Mouse (Mus musculus): ENCODE measurements around the gene Srf.

DNA sequence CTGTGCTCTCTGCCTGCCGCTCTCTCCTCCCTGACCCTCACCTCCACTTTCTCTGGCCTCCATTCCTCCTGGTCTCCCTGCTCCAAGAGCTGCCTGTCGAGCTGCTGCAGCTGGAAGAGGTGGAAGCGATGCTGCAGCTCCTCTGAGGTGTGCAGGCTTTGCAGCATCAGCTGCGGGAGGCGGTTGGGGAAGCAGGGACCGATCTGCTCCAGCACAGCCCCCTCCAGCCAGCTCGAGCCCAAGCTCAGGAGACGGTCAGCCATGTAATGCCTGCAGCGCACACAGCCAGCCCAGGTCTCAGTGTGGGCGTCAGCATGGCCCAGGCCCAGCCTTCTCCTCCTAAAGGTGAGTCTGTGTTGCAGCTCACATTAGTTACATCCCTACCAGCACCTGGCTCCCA, 36.0 kb downstream of the Srf start:
- TF ChIP-seq CTCF (IDR thresholded peaks at IDR 0.05; ENCODE audit: borderline replicate concordance, insufficient read depth, low read length) (no peak), POLR2A (IDR thresholded peaks at IDR 0.05; ENCODE audit: low read depth, low read length) (no peak)
